Mouse (Mus musculus): ENCODE measurements around the gene Cutc. TPM values are rescaled to one million over a fixed set of nuclear protein-coding genes. Genes with fewer than 3 reads are reported as not detected.

Gene Cutc
- polyA plus RNA-seq, 1 experiment from 2014 or later, result 7.5 TPM

GRCm38 (mm10) chr19:43777308-43777707 is 24.5 kb downstream of the Cutc start:
- no peak overlapping the region for H3K27ac ChIP-seq (ENCODE audit: low read length)
- WGBS, result 77% methylated on average over 2 of the region's 2 CpGs
- no peaks in the 10 kb centered on the region for H3K9me3 ChIP-seq (replicated peaks; ENCODE audit: control insufficient read depth, low read length, poor library complexity, severe bottlenecking)
- no peak for ATAC-seq
- no peaks in the 10 kb centered on the region for H3K36me3 ChIP-seq (ENCODE audit: control insufficient read depth, insufficient read depth, low read length)
- H3K4me2 ChIP-seq (ENCODE audit: low read length), result no peak overlapping the region
- H3K27me3 ChIP-seq (ENCODE audit: control insufficient read depth, insufficient read depth, low read depth, low read length), result no peaks in the 10 kb centered on the region
- no peak overlapping the region for H3K4me3 ChIP-seq (ENCODE audit: low read depth, low read length)
- no peak overlapping the region for H3K9ac ChIP-seq (ENCODE audit: low read depth, low read length)
- no peaks in the 10 kb centered on the region for H3K4me1 ChIP-seq (ENCODE audit: control insufficient read depth, insufficient read depth, low read length)

DNA sequence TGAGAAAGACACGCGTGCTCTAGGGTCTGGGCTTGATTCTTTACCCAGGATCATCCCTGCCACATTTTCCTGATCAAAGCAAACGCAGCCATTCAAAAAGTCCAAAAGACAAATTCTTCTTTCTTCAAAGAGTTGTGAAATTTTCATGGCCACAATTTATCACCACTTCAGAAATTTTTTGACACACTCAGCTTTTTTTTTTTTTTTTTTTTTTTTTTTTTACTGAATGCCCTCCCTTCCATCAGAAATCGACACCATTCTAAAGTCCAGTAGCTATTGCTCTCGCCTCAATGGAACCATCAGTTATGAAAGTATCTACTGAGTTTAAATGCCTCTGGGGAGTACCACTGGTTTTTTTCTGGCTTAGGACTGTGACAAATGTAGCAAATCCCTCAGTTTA is 27.6 kb downstream of the Cutc start:
- Histone ChIP-seq H3K4me1 (ENCODE audit: control insufficient read depth, insufficient read depth, low read length) (no peaks in the 10 kb centered on the region), H3K4me2 (ENCODE audit: low read length) (no peak overlapping the region), H3K27ac (ENCODE audit: low read length) (no peak overlapping the region), H3K27me3 (ENCODE audit: control insufficient read depth, insufficient read depth, low read depth, low read length) (no peaks in the 10 kb centered on the region), H3K9me3 (replicated peaks; ENCODE audit: control insufficient read depth, low read length, poor library complexity, severe bottlenecking) (no peaks in the 10 kb centered on the region), H3K9ac (ENCODE audit: low read depth, low read length) (no peak overlapping the region), H3K4me3 (ENCODE audit: low read depth, low read length) (no peak overlapping the region), H3K36me3 (ENCODE audit: control insufficient read depth, insufficient read depth, low read length) (no peaks in the 10 kb centered on the region)
- 92% methylated on average over 5 of the region's 5 CpGs for WGBS
- no peak for ATAC-seq

GRCm38 (mm10) chr19:43781980-43782379 is 29.2 kb downstream of the Cutc start, which contains the start of gene Abcc2:
Abcc2 (plus strand) TSS chr19:43782192.
- H3K9me3 ChIP-seq (replicated peaks; ENCODE audit: control insufficient read depth, low read length, poor library complexity, severe bottlenecking), result no peaks in the 10 kb centered on the region
- H3K4me3 ChIP-seq (ENCODE audit: low read depth, low read length), result no peak within 1 kb of the TSS
- no peaks in the 10 kb centered on the region for H3K4me1 ChIP-seq (ENCODE audit: control insufficient read depth, insufficient read depth, low read length)
- H3K4me2 ChIP-seq (ENCODE audit: low read length), result no peak within 1 kb of the TSS
- H3K36me3 ChIP-seq (ENCODE audit: control insufficient read depth, insufficient read depth, low read length), result no peaks in the 10 kb centered on the region
- WGBS, result 85% methylated on average over 3 of the region's 3 CpGs
- no peak within 1 kb of the TSS for H3K27ac ChIP-seq (ENCODE audit: low read length)
- H3K9ac ChIP-seq (ENCODE audit: low read depth, low read length), result no peak within 1 kb of the TSS
- ATAC-seq, result no peak
- no peaks in the 10 kb centered on the region for H3K27me3 ChIP-seq (ENCODE audit: control insufficient read depth, insufficient read depth, low read depth, low read length)

DNA sequence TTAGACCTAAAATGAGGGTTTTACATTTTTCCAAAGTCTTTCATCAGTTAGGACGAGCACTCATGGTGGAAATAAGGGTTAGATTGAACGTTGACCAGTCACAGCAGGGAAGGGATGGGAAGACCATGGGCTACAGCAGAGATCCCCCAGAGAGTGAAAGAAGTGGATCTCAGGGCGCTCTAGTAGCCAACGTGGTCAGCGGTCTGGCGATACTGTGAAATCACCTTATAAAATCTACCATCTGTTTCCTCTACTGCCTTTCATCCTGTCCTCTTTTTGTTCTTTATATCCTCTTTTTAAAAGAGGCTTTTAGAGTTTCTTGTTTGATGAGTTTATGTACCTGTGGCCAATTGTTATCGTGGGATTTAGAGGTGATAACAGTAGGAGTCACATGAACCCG is 32.0 kb downstream of the Cutc start:
- H3K9ac ChIP-seq (ENCODE audit: low read depth, low read length), result no peak overlapping the region
- no peaks in the 10 kb centered on the region for H3K36me3 ChIP-seq (ENCODE audit: control insufficient read depth, insufficient read depth, low read length)
- no peaks in the 10 kb centered on the region for H3K4me1 ChIP-seq (ENCODE audit: control insufficient read depth, insufficient read depth, low read length)
- WGBS, result 78% methylated on average over 8 of the region's 8 CpGs
- no peaks in the 10 kb centered on the region for H3K9me3 ChIP-seq (replicated peaks; ENCODE audit: control insufficient read depth, low read length, poor library complexity, severe bottlenecking)
- H3K27me3 ChIP-seq (ENCODE audit: control insufficient read depth, insufficient read depth, low read depth, low read length), result no peaks in the 10 kb centered on the region
- no peak overlapping the region for H3K27ac ChIP-seq (ENCODE audit: low read length)
- no peak overlapping the region for H3K4me3 ChIP-seq (ENCODE audit: low read depth, low read length)
- H3K4me2 ChIP-seq (ENCODE audit: low read length), result no peak overlapping the region
- no peak for ATAC-seq

DNA sequence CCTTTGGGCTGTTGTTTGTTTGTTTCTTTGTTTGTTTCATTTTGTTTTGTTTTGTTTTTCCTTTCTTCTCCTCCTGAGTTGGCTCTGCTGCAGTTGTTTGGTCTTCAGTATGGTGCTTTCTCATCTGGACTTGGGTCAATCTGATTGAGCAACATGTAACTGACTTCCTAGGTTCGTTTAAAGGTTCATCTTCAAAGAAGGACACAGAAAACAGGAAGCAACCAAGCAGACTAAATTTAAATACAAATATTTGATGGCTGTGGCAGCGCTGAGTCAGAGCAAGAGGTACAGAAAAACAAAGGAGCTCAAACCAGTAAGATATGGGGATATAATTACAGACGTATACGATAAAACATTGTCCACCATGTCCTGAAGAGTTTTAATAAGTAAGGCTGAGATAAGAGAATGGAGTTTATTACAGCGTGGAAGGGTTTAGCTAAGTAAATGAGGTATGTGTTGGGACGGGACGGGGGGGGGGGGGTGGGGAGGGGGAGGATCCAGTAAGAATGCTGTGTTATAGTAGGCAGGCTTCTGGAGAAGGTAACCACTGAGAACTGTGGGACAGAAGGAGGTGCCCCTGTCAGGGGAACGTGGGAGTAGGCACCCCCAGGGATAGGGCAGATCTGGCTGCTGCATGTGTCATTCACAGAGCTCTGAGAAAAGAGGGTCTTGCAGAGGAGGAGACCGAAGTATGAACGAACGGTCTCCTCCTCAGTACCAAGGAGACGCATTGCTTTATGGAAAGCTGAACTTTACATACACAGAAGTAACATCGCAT is 33.6 kb downstream of the Cutc start:
- no peak overlapping the region for H3K9ac ChIP-seq (ENCODE audit: low read depth, low read length)
- H3K4me1 ChIP-seq (ENCODE audit: control insufficient read depth, insufficient read depth, low read length), result no peaks in the 10 kb centered on the region
- no peak overlapping the region for H3K4me2 ChIP-seq (ENCODE audit: low read length)
- WGBS, result 87% methylated on average over 13 of the region's 13 CpGs
- no peak for ATAC-seq
- H3K4me3 ChIP-seq (ENCODE audit: low read depth, low read length), result no peak overlapping the region
- no peaks in the 10 kb centered on the region for H3K27me3 ChIP-seq (ENCODE audit: control insufficient read depth, insufficient read depth, low read depth, low read length)
- no peaks in the 10 kb centered on the region for H3K36me3 ChIP-seq (ENCODE audit: control insufficient read depth, insufficient read depth, low read length)
- no peak overlapping the region for H3K27ac ChIP-seq (ENCODE audit: low read length)
- no peaks in the 10 kb centered on the region for H3K9me3 ChIP-seq (replicated peaks; ENCODE audit: control insufficient read depth, low read length, poor library complexity, severe bottlenecking)

DNA sequence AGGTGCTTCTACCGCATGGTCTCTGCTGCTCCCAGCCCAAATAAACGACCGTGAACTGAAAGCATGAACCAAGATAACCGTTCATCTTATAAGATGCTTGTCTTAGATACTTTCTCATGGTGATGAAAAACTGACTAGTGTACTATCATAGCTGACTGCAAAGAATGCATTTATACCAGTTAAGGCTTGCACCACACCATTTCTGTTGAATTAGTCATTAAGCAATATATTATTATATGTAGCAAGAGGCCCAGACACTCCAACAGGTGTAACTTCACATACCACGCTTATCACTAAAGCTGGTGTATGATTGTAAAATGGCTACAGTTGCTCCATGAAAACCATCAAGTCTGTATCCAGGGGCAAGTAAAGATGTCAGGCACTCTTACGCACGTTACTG is 37.0 kb downstream of the Cutc start:
- H3K27me3 ChIP-seq (ENCODE audit: control insufficient read depth, insufficient read depth, low read depth, low read length), result no peaks in the 10 kb centered on the region
- ATAC-seq, result no peak
- WGBS, result 90% methylated on average over 7 of the region's 7 CpGs
- H3K4me3 ChIP-seq (ENCODE audit: low read depth, low read length), result no peak overlapping the region
- H3K36me3 ChIP-seq (ENCODE audit: control insufficient read depth, insufficient read depth, low read length), result no peaks in the 10 kb centered on the region
- H3K4me1 ChIP-seq (ENCODE audit: control insufficient read depth, insufficient read depth, low read length), result no peaks in the 10 kb centered on the region
- no peak overlapping the region for H3K9ac ChIP-seq (ENCODE audit: low read depth, low read length)
- H3K4me2 ChIP-seq (ENCODE audit: low read length), result no peak overlapping the region
- H3K27ac ChIP-seq (ENCODE audit: low read length), result no peak overlapping the region
- no peaks in the 10 kb centered on the region for H3K9me3 ChIP-seq (replicated peaks; ENCODE audit: control insufficient read depth, low read length, poor library complexity, severe bottlenecking)

DNA sequence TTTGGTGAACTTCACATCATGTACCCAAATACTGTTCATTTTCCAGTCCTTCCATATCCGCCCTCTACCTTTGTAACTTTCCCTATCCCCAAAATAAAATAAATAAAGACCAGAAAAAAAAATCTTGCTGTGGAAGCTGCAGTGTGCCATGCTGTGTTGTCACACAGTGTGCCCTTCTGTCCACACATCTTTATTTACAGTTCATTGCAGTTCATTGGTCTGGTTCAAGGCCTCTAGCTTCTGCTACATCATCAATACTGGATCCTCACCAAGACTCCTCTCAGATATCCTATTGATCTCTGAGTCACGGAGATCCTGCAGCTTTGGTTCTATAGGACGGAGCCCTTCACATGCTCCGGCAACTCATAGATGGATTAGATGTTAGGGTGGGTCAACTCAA is 39.7 kb downstream of the Cutc start:
- Histone ChIP-seq H3K4me1 (ENCODE audit: control insufficient read depth, insufficient read depth, low read length) (no peaks in the 10 kb centered on the region), H3K27ac (ENCODE audit: low read length) (no peak overlapping the region), H3K27me3 (ENCODE audit: control insufficient read depth, insufficient read depth, low read depth, low read length) (no peaks in the 10 kb centered on the region), H3K4me2 (ENCODE audit: low read length) (no peak overlapping the region), H3K9me3 (replicated peaks; ENCODE audit: control insufficient read depth, low read length, poor library complexity, severe bottlenecking) (no peaks in the 10 kb centered on the region), H3K4me3 (ENCODE audit: low read depth, low read length) (no peak overlapping the region), H3K36me3 (ENCODE audit: control insufficient read depth, insufficient read depth, low read length) (no peaks in the 10 kb centered on the region), H3K9ac (ENCODE audit: low read depth, low read length) (no peak overlapping the region)
- no peak for ATAC-seq
- WGBS, result 87% methylated on average over 4 of the region's 4 CpGs

DNA sequence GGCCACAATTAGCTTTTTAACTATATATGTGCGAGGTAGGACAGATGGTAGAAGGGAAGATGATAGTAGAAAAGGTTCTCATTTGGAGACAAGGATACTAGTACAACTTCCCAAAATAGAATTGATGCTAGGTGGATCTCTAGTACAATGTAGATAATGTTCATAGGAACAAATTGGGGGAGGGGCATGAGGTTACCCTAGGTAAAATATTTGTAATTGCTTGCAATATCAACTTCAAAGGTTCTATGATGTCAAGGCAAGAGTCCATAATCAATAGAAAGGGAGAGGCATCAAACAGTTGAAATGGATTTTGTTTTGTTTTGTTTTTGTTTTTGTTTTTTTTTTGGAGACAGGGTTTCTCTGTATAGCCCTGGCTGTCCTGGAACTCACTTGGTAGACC is 41.2 kb downstream of the Cutc start:
- no peak for ATAC-seq
- Histone ChIP-seq H3K9ac (ENCODE audit: low read depth, low read length) (no peak overlapping the region), H3K4me2 (ENCODE audit: low read length) (no peak overlapping the region), H3K4me3 (ENCODE audit: low read depth, low read length) (no peak overlapping the region), H3K9me3 (replicated peaks; ENCODE audit: control insufficient read depth, low read length, poor library complexity, severe bottlenecking) (no peaks in the 10 kb centered on the region), H3K36me3 (ENCODE audit: control insufficient read depth, insufficient read depth, low read length) (no peaks in the 10 kb centered on the region), H3K27me3 (ENCODE audit: control insufficient read depth, insufficient read depth, low read depth, low read length) (no peaks in the 10 kb centered on the region), H3K27ac (ENCODE audit: low read length) (no peak overlapping the region), H3K4me1 (ENCODE audit: control insufficient read depth, insufficient read depth, low read length) (no peaks in the 10 kb centered on the region)
- WGBS, result 81% methylated on average over 1 of the region's 1 CpGs

GRCm38 (mm10) chr19:43795511-43795910 is 42.7 kb downstream of the Cutc start:
- no peak overlapping the region for H3K4me3 ChIP-seq (ENCODE audit: low read depth, low read length)

More at GRCm38 (mm10) chr19:43795511-43795910, 42.7 kb downstream of the Cutc start:
- no peak overlapping the region for H3K4me2 ChIP-seq (ENCODE audit: low read length)
- no peaks in the 10 kb centered on the region for H3K4me1 ChIP-seq (ENCODE audit: control insufficient read depth, insufficient read depth, low read length)
- no peaks in the 10 kb centered on the region for H3K9me3 ChIP-seq (replicated peaks; ENCODE audit: control insufficient read depth, low read length, poor library complexity, severe bottlenecking)
- no peak overlapping the region for H3K27ac ChIP-seq (ENCODE audit: low read length)
- no peak overlapping the region for H3K9ac ChIP-seq (ENCODE audit: low read depth, low read length)
- H3K36me3 ChIP-seq (ENCODE audit: control insufficient read depth, insufficient read depth, low read length), result no peaks in the 10 kb centered on the region
- WGBS, result 82% methylated on average over 8 of the region's 8 CpGs
- no peak for ATAC-seq
- H3K27me3 ChIP-seq (ENCODE audit: control insufficient read depth, insufficient read depth, low read depth, low read length), result no peaks in the 10 kb centered on the region

Measured in midbrain, embryonic 16.5 days (tissue).